ENCODE assay signal across 9 mouse cellular contexts in the genomic region with DNA sequence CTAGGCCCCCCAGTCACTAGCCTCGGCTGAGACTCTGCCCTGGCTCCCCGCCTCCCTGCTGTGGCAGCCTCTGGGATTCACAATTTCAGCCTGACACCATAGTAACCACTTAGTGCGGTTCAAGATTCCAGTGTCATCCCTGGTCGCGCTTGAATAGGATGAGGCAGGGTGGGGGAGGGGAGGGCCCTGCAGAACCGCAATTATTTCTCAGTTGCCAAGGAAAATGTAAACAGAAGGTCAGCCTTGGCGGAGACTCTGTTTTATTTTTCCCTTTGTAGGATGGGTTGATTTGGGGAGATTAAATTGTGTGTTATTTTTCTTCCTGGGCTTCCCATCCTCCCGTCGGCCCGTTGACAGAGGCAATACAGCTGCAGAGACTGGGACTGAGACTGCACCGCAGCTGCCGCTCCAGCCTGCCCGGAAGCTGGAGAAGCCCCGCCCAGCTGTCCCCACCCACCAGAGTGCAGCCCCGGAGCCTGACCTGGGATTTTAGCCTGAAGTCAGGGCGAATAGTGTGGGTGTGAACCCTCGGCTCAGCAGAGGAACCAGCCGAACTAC.
DNase-seq lines count a peak whose midpoint lies in the region; ATAC-seq and TF ChIP-seq lines count a peak whose summit lies in the region.
"Had no signal": no experiment of that assay in that cellular context is flagged by ENCODE, and none has a peak within 500 bp of the region (broad histone marks: within the 10 kb centered on the region; RNA-seq: fewer than 3 reads in every experiment).

No protein-coding gene starts in this region.

- no peak for TF ChIP-seq CTCF in G1E (IDR thresholded peaks at IDR 0.05; ENCODE audit: low read depth, low read length)

- peaks cover 14% of the 10 kb centered on the region for H3K4me1 ChIP-seq in G1E (ENCODE audit: insufficient read depth, low read depth, low read length)
- H3K4me1 ChIP-seq in intestine, embryonic 14.5 days (replicated peaks; ENCODE audit: control insufficient read depth, insufficient read depth, low read length), result peaks cover 12% of the 10 kb centered on the region
- peaks cover 4% of the 10 kb centered on the region for H3K4me1 ChIP-seq in liver, embryonic 16.5 days (ENCODE audit: control insufficient read depth, low read depth, low read length)
- peaks cover 34% of the 10 kb centered on the region for H3K4me1 ChIP-seq in neural tube, embryonic 14.5 days (ENCODE audit: control insufficient read depth, insufficient read depth, low read length)

- no peaks in the 10 kb centered on the region for H3K9me3 ChIP-seq in G1E (replicated peaks)
- no peaks in the 10 kb centered on the region for H3K9me3 ChIP-seq in intestine, embryonic 14.5 days (ENCODE audit: control insufficient read depth, low read length)
- H3K9me3 ChIP-seq in liver, embryonic 16.5 days (replicated peaks; ENCODE audit: control insufficient read depth, low read length), result no peaks in the 10 kb centered on the region
- H3K9me3 ChIP-seq in neural tube, embryonic 14.5 days (ENCODE audit: control insufficient read depth, low read length), result no peaks in the 10 kb centered on the region

- peak overlapping the region; percentile 48 for H3K4me2 ChIP-seq in intestine, embryonic 14.5 days (ENCODE audit: low read length)
- peak overlapping the region; percentile 49 for H3K4me2 ChIP-seq in liver, embryonic 16.5 days (ENCODE audit: low read depth, low read length)
- peak overlapping the region; percentile 35 for H3K4me2 ChIP-seq in neural tube, embryonic 14.5 days (ENCODE audit: low read depth, low read length)

- intact Hi-C loops in gastrocnemius, postnatal 36 days (cut with DNase I), result loop anchor here (5.0 kb wide), 1 partner anchor 76 kb away; no protein-coding TSS in a partner anchor

- H3K27ac ChIP-seq in intestine, embryonic 14.5 days (ENCODE audit: low read depth), result peak overlapping the region; percentile 51; the same call in 1 of the 2 replicates
- H3K27ac ChIP-seq in liver, embryonic 16.5 days (ENCODE audit: low read length), result no peak overlapping the region
- peak overlapping the region; percentile 58 for H3K27ac ChIP-seq in neural tube, embryonic 14.5 days (ENCODE audit: low read depth, low read length)

- DNase-seq in G1E (ENCODE audit: low spot score), result peak; percentile 34
- peak; percentile 31 for DNase-seq in brain, adult 2 months (ENCODE audit: low read depth, low spot score)
- DNase-seq in gastrocnemius, postnatal 36 days, result peak; percentile 27 to 35
- DNase-seq in intestine, embryonic 14.5 days (ENCODE audit: low spot score), result peak; percentile 79
- DNase-seq in right cerebral cortex, postnatal 14 days, result no peak

- H3K9ac ChIP-seq in intestine, embryonic 14.5 days (ENCODE audit: low read length), result peak overlapping the region; percentile 27; the same call in 1 of the 2 replicates
- no peak overlapping the region for H3K9ac ChIP-seq in liver, embryonic 16.5 days (ENCODE audit: low read depth, low read length)
- 0 out of 2 replicates have a peak overlapping the region, but pooled peaks have one; percentile 12 for H3K9ac ChIP-seq in neural tube, embryonic 14.5 days (replicated peaks; ENCODE audit: low read depth, low read length)

- H3K36me3 ChIP-seq in G1E (replicated peaks), result no peaks in the 10 kb centered on the region
- H3K36me3 ChIP-seq in intestine, embryonic 14.5 days (ENCODE audit: control insufficient read depth, insufficient read depth, low read length), result no peaks in the 10 kb centered on the region
- no peaks in the 10 kb centered on the region for H3K36me3 ChIP-seq in liver, embryonic 16.5 days (ENCODE audit: control insufficient read depth, insufficient read depth)
- no peaks in the 10 kb centered on the region for H3K36me3 ChIP-seq in neural tube, embryonic 14.5 days (ENCODE audit: control insufficient read depth, insufficient read depth, low read length)

- peak; percentile 34; the same call in 1 of the 2 replicates for ATAC-seq in G1E (ENCODE audit: extremely low read depth, insufficient number of reproducible peaks, low FRiP score, poor library complexity, severe bottlenecking)
- peak; percentile 79 for ATAC-seq in intestine, embryonic 14.5 days (replicated peaks; ENCODE audit: low FRiP score, low TSS enrichment, low read depth)
- no peak for ATAC-seq in liver, embryonic 16.5 days (ENCODE audit: low read depth)
- peak; percentile 77 for ATAC-seq in neural tube, embryonic 14.5 days (ENCODE audit: low read depth)
- ATAC-seq in megakaryocyte-erythroid progenitor cell, adult 5-6 weeks (replicated peaks; ENCODE audit: low FRiP score, low TSS enrichment, poor library complexity, severe bottlenecking), result no peak

- peaks cover 53% of the 10 kb centered on the region for H3K27me3 ChIP-seq in G1E (ENCODE audit: insufficient read depth, low read length)
- H3K27me3 ChIP-seq in intestine, embryonic 14.5 days (replicated peaks; ENCODE audit: control insufficient read depth, insufficient read depth, low read length), result no peaks in the 10 kb centered on the region
- H3K27me3 ChIP-seq in liver, embryonic 16.5 days (ENCODE audit: control insufficient read depth, insufficient read depth, low read depth, low read length), result peaks cover 7% of the 10 kb centered on the region; the same call in 1 of the 2 replicates
- H3K27me3 ChIP-seq in neural tube, embryonic 14.5 days (ENCODE audit: control insufficient read depth, insufficient read depth, low read length), result no peaks in the 10 kb centered on the region

- H3K4me3 ChIP-seq in G1E (ENCODE audit: low read depth, low read length), result peak overlapping the region; percentile 16; the same call in 1 of the 2 replicates
- peak overlapping the region; percentile 11; the same call in 1 of the 2 replicates for H3K4me3 ChIP-seq in intestine, embryonic 14.5 days (ENCODE audit: low read depth, low read length)
- peak overlapping the region; percentile 21; the same call in 1 of the 2 replicates for H3K4me3 ChIP-seq in liver, embryonic 16.5 days (ENCODE audit: low read depth, low read length)
- no peak overlapping the region for H3K4me3 ChIP-seq in neural tube, embryonic 14.5 days (ENCODE audit: low read depth, low read length)
- H3K4me3 ChIP-seq: erythroblast, embryonic 14.5 days had no signal

- WGBS in intestine, embryonic 14.5 days, result 2% methylated on average over 18 of the region's 18 CpGs
- whole genome bisulfite sequencing in liver, embryonic 16.5 days (ENCODE audit: insufficient replicate concordance), result 4% methylated on average over 18 of the region's 18 CpGs
- WGBS in neural tube, embryonic 14.5 days, result under 1% methylated on average over 18 of the region's 18 CpGs

Comparison
In these comparisons a context has a peak if more than half of its experiments do, and no peak if none do; other contexts are left out.
1. ATAC-seq: peak in G1E (single experiment), intestine, embryonic 14.5 days (single experiment) and neural tube, embryonic 14.5 days (single experiment); none in liver, embryonic 16.5 days (single experiment) and megakaryocyte-erythroid progenitor cell, adult 5-6 weeks (single experiment).
2. Peak in every context shown above with its lines, with median percentiles within 50 percentile points of each other: H3K4me2 ChIP-seq.